Mouse (Mus musculus): ENCODE measurements at regions not wholly inside any gene's neighbourhood (a gene's known extent, or its start where the extent isn't known, plus 50 kb on each side); places are given as distances from the start of the nearest gene placed in this dataset.

GRCm38 (mm10) chr4:11903861-11904260 lies 77.2 kb downstream of the Gm10604 start:
- DNase-seq = no peak

GRCm38 (mm10) chr4:11903401-11903800 lies 77.7 kb downstream of the Gm10604 start:
- DNase-seq = no peak

GRCm38 (mm10) chr4:11899979-11900624 lies 81.0 kb downstream of the Gm10604 start:
- DNase-seq = no peak

- DNase-seq = no peak
Observed at GRCm38 (mm10) chr4:11897231-11897630, 83.8 kb downstream of the Gm10604 start.

- no peak for DNase-seq
Observed at GRCm38 (mm10) chr4:11895857-11896825, 84.9 kb downstream of the Gm10604 start.

GRCm38 (mm10) chr4:11893560-11894205 lies 87.4 kb downstream of the Gm10604 start:
- DNase-seq = no peak

- peak; percentile 12 for DNase-seq
Observed at GRCm38 (mm10) chr4:11889039-11889600, 91.9 kb downstream of the Gm10604 start.

GRCm38 (mm10) chr4:11887377-11887776 lies 93.7 kb downstream of the Gm10604 start:
- DNase-seq = no peak

- DNase-seq = no peak
Observed at GRCm38 (mm10) chr4:11885499-11885898, 95.6 kb downstream of the Gm10604 start.

GRCm38 (mm10) chr4:11884818-11885217 lies 96.2 kb downstream of the Gm10604 start:
- DNase-seq = no peak

- DNase-seq = no peak
Observed at GRCm38 (mm10) chr4:11883295-11883694, 97.8 kb downstream of the Gm10604 start.

GRCm38 (mm10) chr4:11882666-11883065 lies 98.4 kb downstream of the Gm10604 start:
- DNase-seq = no peak

- DNase-seq = no peak
Observed at GRCm38 (mm10) chr4:11878638-11879037, 102.4 kb downstream of the Gm10604 start.

- no peak for DNase-seq
Observed at GRCm38 (mm10) chr4:11877945-11878344, 103.1 kb downstream of the Gm10604 start.

- DNase-seq = no peak
Observed at GRCm38 (mm10) chr4:11876009-11876408, 105.1 kb downstream of the Gm10604 start.

- no peak for DNase-seq
Observed at GRCm38 (mm10) chr4:11874586-11875264, 106.3 kb downstream of the Gm10604 start.

GRCm38 (mm10) chr4:11872036-11872435 lies 109.0 kb downstream of the Gm10604 start:
- DNase-seq = no peak

- no peak for DNase-seq
Observed at GRCm38 (mm10) chr4:11869721-11870120, 111.3 kb downstream of the Gm10604 start.

- no peak for DNase-seq
Observed at GRCm38 (mm10) chr4:11868565-11868964, 112.5 kb downstream of the Gm10604 start.
